Mouse (Mus musculus): ENCODE measurements around the gene Cdc73. TPM values are rescaled to one million over a fixed set of nuclear protein-coding genes. Genes with fewer than 3 reads are reported as not detected.

The Cdc73 gene
- polyA plus RNA-seq, 2 experiments, result 9.4 to 10.7 TPM

- WGBS (ENCODE audit: insufficient replicate concordance), result 74% methylated on average over 2 of the region's 2 CpGs
- TF ChIP-seq CTCF (IDR thresholded peaks at IDR 0.05; ENCODE audit: low read depth) (no peak), EP300 (IDR thresholded peaks at IDR 0.05; ENCODE audit: low read depth) (no peak)
- no peak overlapping the region for H3K27ac ChIP-seq
- peaks cover under 1% of the 10 kb centered on the region for H3K36me3 ChIP-seq (replicated peaks; ENCODE audit: control insufficient read depth, insufficient read depth, low read depth)
- no peak for DNase-seq (ENCODE audit: low read depth in 3 of 3, low spot score in 3 of 3)
- no peaks in the 10 kb centered on the region for H3K9me3 ChIP-seq (ENCODE audit: control insufficient read depth, low read length)
- no peak for ATAC-seq (ENCODE audit: insufficient read depth)
- no peak overlapping the region for H3K9ac ChIP-seq (replicated peaks)
- no peak overlapping the region for H3K4me2 ChIP-seq (ENCODE audit: low read depth)
- H3K4me3 ChIP-seq (ENCODE audit: insufficient read depth in 1 of 2, low read depth in 2 of 2, low read length in 2 of 2), result no peak overlapping the region
- no peaks in the 10 kb centered on the region for H3K4me1 ChIP-seq (replicated peaks; ENCODE audit: control insufficient read depth in 2 of 2, insufficient read depth in 2 of 2, low read length in 1 of 2)
- H3K27me3 ChIP-seq (ENCODE audit: control insufficient read depth, insufficient read depth, low read length), result no peaks in the 10 kb centered on the region
Measured at GRCm38 (mm10) chr1:143619760-143620159, 82.9 kb downstream of the Cdc73 start.

- no peak for TF ChIP-seq EP300 (IDR thresholded peaks at IDR 0.05; ENCODE audit: low read depth)
- ATAC-seq (ENCODE audit: insufficient read depth), result no peak
- WGBS (ENCODE audit: insufficient replicate concordance), result 77% methylated on average over 2 of the region's 2 CpGs
Measured at GRCm38 (mm10) chr1:143612901-143613300, 89.8 kb downstream of the Cdc73 start.

GRCm38 (mm10) chr1:143608911-143609310 lies 93.8 kb downstream of the Cdc73 start:
- TF ChIP-seq EP300 (IDR thresholded peaks at IDR 0.05; ENCODE audit: low read depth) (no peak), CTCF (IDR thresholded peaks at IDR 0.05; ENCODE audit: low read depth) (no peak)
- Histone ChIP-seq H3K4me2 (ENCODE audit: low read depth) (no peak overlapping the region), H3K9me3 (ENCODE audit: control insufficient read depth, low read length) (no peaks in the 10 kb centered on the region), H3K36me3 (replicated peaks; ENCODE audit: control insufficient read depth, insufficient read depth, low read depth) (no peaks in the 10 kb centered on the region; the same call in 1 of the 2 replicates), H3K9ac (replicated peaks) (no peak overlapping the region), H3K4me1 (replicated peaks; ENCODE audit: control insufficient read depth in 2 of 2, insufficient read depth in 2 of 2, low read length in 1 of 2) (no peaks in the 10 kb centered on the region), H3K27me3 (ENCODE audit: control insufficient read depth, insufficient read depth, low read length) (no peaks in the 10 kb centered on the region), H3K27ac (no peak overlapping the region), H3K4me3 (ENCODE audit: insufficient read depth in 1 of 2, low read depth in 2 of 2, low read length in 2 of 2) (no peak overlapping the region)
- ATAC-seq (ENCODE audit: insufficient read depth) (no peak), DNase-seq (ENCODE audit: low read depth in 3 of 3, low spot score in 3 of 3) (no peak)
- 61% methylated on average over 2 of the region's 2 CpGs for WGBS (ENCODE audit: insufficient replicate concordance)

More at GRCm38 (mm10) chr1:143612901-143613300, 89.8 kb downstream of the Cdc73 start:
- H3K4me2 ChIP-seq (ENCODE audit: low read depth), result no peak overlapping the region
- H3K4me3 ChIP-seq (ENCODE audit: insufficient read depth in 1 of 2, low read depth in 2 of 2, low read length in 2 of 2), result no peak overlapping the region
- H3K27me3 ChIP-seq (ENCODE audit: control insufficient read depth, insufficient read depth, low read length), result no peaks in the 10 kb centered on the region
- no peak for DNase-seq (ENCODE audit: low read depth in 3 of 3, low spot score in 3 of 3)
- no peak overlapping the region for H3K27ac ChIP-seq
- no peaks in the 10 kb centered on the region for H3K4me1 ChIP-seq (replicated peaks; ENCODE audit: control insufficient read depth in 2 of 2, insufficient read depth in 2 of 2, low read length in 1 of 2)
- no peaks in the 10 kb centered on the region for H3K9me3 ChIP-seq (ENCODE audit: control insufficient read depth, low read length)
- H3K9ac ChIP-seq (replicated peaks), result no peak overlapping the region
- H3K36me3 ChIP-seq (replicated peaks; ENCODE audit: control insufficient read depth, insufficient read depth, low read depth), result no peaks in the 10 kb centered on the region; the same call in 1 of the 2 replicates

DNA sequence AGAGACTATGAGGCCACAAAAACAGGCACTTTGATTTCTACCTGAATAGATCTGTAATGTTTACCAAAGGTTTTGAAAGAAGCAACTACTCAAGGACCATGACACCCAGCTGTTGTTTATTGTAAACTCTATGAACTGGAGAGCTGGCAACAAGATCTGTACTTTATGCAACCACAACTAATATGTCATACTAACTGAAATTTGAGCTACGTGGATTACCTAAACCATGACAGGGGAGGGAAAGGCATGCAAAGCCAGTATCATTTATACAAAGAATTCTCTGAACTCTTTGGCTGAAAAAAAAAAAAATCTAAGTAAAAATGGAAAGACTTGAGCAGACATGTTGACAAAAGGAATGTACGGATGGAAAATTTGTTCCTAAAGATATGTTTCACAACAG lies 105.8 kb downstream of the Cdc73 start:
- Histone ChIP-seq H3K9me3 (ENCODE audit: control insufficient read depth, low read length) (no peaks in the 10 kb centered on the region), H3K9ac (replicated peaks) (no peak overlapping the region), H3K36me3 (replicated peaks; ENCODE audit: control insufficient read depth, insufficient read depth, low read depth) (no peaks in the 10 kb centered on the region), H3K4me2 (ENCODE audit: low read depth) (no peak overlapping the region), H3K4me3 (ENCODE audit: insufficient read depth in 1 of 2, low read depth in 2 of 2, low read length in 2 of 2) (no peak overlapping the region), H3K27me3 (ENCODE audit: control insufficient read depth, insufficient read depth, low read length) (no peaks in the 10 kb centered on the region), H3K27ac (no peak overlapping the region), H3K4me1 (replicated peaks; ENCODE audit: control insufficient read depth in 2 of 2, insufficient read depth in 2 of 2, low read length in 1 of 2) (no peaks in the 10 kb centered on the region)
- DNase-seq (ENCODE audit: low read depth in 3 of 3, low spot score in 3 of 3) (no peak), ATAC-seq (ENCODE audit: insufficient read depth) (no peak)
- TF ChIP-seq CTCF (IDR thresholded peaks at IDR 0.05; ENCODE audit: low read depth), result no peak
- no peak for TF ChIP-seq EP300 (IDR thresholded peaks at IDR 0.05; ENCODE audit: low read depth)
- WGBS (ENCODE audit: insufficient replicate concordance), result 61% methylated on average over 2 of the region's 2 CpGs

DNA sequence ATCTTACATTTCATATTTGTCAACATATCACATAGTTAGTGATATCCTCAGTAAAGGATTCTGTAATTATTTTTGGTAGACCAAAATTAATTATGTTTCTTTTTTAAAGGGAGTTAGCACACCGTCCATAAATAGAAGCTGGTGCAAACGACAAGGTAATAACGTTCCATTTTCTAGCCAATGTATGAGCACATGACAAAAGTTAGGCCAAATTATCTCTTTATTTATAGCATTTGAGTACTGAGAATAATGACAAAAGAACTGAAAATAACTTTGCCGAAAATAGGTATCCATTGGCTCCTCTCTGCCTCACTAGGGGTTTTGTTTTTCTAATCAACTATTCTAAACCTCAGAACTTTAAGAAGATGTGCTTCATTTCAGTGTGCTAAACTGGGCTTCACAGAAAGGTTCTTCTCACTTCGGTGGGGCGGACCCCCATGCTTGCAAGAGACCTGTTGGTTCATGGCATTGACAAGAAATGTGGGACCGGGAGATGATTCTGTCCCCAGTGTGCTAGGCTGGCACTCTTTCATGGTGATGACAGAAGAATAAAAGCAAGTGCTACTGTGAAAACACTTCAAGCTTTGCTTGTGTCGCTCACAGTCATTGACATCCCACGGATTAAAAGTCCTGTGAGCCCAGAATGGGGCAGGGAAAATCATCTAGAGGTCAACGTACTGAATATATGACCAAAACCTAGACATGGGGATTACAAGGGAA lies 125.7 kb downstream of the Cdc73 start:
- ATAC-seq (ENCODE audit: insufficient read depth) (no peak), DNase-seq (ENCODE audit: low read depth in 3 of 3, low spot score in 3 of 3) (no peak)
- Histone ChIP-seq H3K4me1 (replicated peaks; ENCODE audit: control insufficient read depth in 2 of 2, insufficient read depth in 2 of 2, low read length in 1 of 2) (no peaks in the 10 kb centered on the region), H3K36me3 (replicated peaks; ENCODE audit: control insufficient read depth, insufficient read depth, low read depth) (no peaks in the 10 kb centered on the region), H3K9me3 (ENCODE audit: control insufficient read depth, low read length) (no peaks in the 10 kb centered on the region), H3K27me3 (ENCODE audit: control insufficient read depth, insufficient read depth, low read length) (no peaks in the 10 kb centered on the region), H3K27ac (no peak overlapping the region), H3K4me3 (ENCODE audit: insufficient read depth in 1 of 2, low read depth in 2 of 2, low read length in 2 of 2) (no peak overlapping the region), H3K9ac (replicated peaks) (no peak overlapping the region), H3K4me2 (ENCODE audit: low read depth) (no peak overlapping the region)
- 69% methylated on average over 10 of the region's 10 CpGs for WGBS (ENCODE audit: insufficient replicate concordance)
- TF ChIP-seq CTCF (IDR thresholded peaks at IDR 0.05; ENCODE audit: low read depth), result no peak
- no peak for TF ChIP-seq EP300 (IDR thresholded peaks at IDR 0.05; ENCODE audit: low read depth)

Data from liver, embryonic 14.5 days (tissue).